Mouse (Mus musculus) bone marrow, adult 2 months (tissue): ENCODE data around the gene Tead1.

Experiments used
- CTCF ChIP-seq: fragments of 200-500 bp; IDR thresholded peaks from 2 replicates; pipeline ENCODE4 v1.5.1; 2011; ENCODE audit warnings: low read length, control low read depth; ENCODE audit not compliant: control insufficient read depth, insufficient read depth
- POLR2A ChIP-seq: fragments of 200-500 bp; IDR thresholded peaks from 2 replicates; pipeline ENCODE4 v1.6.1; 2011; ENCODE audit warnings: low read depth, mild to moderate bottlenecking, control low read depth, low read length, borderline replicate concordance; ENCODE audit not compliant: control insufficient read depth

- TF ChIP-seq CTCF, result no peak
- TF ChIP-seq POLR2A, result no peak
These were observed 236.5 kb downstream of the Tead1 start for GRCm38 (mm10) chr7:112915571-112915970.
